Mouse (Mus musculus) skeletal muscle tissue, adult 2 months (tissue): Measurements from ENCODE around the gene Hist1h2ao.
"Not testable (repeated sequence)": the region's sequence is repeated elsewhere in the genome, so short reads cannot be mapped to it uniquely, and the experiment has no call there.

ENCODE experiments used
- DNase-seq: peaks from one replicate; pipeline ENCODE4 v3.0.0-alpha.2; 2012; ENCODE audit warnings: low read depth, low spot score

The Hist1h2ao gene

DNA sequence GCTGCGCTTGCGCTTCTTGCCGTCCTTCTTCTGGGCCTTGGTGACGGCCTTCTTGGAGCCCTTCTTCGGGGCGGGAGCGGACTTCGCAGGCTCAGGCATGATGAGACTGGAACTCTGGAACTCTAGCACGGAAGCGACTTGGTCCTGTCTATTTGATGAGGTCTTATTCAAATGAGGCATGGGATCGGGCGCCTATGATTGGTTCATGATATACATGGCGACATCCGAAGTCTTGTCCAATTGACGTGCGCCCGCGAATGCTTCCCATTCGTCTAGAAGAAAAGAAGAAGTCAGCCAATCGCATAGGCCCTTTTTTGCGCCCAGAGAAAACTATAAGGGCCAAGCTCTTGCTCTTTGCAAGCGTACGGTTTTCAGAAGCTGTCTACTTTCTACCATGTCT lies at the start of gene Hist1h2ao, which contains the start of gene Hist1h2bq:
Hist1h2ao (plus strand) TSS at position 393 of the 400 bp plus-strand sequence.
Hist1h2bq (minus strand) TSS at position 125 of the 400 bp plus-strand sequence.
- DNase-seq = not testable (repeated sequence)

DNA sequence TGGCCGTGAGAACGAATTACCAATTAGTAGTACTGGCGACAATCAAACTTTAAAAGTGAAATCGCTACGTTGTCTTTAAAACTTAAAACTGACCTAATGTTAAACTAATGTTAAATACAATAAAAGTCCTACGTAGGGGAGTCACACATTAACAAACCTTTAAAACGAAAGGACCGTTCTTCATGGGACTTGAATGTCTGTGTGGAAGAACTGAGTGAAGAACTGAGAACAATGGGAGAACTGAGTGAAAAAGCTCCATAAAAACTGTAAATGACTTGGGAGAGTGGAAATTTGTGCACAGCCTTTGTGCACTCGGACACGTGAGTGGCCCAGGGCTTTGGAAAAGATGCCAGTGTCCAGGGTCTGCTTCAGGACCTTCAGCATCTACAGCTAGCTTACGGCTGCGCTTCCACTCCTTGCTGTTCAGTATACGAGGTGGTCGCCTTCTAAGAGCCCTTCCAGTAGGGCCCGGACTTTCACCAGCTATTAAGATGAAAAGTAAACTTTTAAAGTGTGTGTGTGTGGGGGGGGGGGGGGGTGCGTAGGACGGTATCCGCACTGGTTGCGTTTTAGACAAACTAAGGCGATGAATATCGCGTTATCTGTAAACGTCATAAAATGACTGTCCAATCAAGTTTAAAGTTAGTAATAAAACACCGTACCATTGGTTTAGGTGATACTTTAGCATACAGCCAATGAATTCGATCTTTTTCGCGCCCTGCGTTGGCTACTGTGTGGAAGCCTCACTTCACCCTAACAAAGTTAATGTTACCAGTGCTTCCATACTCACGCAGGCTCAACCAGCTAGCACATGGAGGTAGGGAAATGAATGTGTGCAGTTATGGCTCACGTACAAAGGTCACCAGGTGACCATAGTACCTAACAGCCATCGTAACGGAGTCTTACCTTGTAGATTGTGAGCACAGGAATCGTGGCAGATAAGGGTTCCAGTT lies 31.2 kb upstream of the Hist1h2ao start:
- peak; percentile 87 for DNase-seq

DNA sequence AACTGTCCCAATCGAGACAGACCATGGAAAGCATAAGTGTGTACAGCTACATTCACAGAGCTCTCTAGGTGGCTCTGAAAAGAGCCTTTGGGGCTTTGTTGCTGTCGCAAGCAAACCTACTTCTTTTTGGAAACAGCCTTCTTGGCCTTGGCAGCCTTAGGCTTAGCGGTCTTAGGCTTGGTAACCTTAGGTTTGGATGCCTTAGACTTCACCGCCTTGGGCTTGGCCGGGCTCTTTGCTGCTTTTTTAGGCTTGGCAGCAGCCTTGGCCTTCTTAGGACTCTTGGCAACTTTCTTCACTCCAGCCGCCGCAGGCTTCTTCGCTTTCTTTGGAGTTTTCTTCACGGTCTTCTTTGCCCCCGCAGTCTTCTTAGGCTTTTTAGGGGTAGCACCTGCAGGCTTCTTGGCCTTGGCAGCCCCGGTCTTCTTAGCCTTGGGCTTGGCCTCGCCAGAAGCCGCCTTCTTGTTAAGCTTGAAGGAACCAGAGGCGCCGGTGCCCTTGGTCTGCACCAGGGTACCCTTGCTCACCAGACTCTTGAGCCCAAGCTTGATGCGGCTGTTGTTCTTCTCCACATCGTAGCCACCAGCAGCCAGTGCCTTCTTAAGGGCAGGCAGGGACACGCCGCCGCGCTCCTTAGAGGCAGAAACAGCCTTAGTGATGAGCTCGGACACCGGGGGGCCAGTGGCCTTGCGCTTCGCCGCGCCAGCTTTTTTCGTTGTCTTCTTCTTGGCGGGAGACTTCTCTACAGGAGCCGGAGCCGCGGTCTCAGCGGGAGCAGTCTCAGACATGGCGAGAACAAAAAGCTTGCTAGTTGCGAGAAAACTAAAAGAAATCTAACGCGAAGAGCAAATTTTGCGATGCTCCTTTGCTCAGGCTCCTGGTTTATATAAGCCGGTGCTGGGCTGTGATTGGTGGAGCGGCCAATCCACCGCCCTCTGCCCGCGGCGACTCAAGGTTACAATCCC lies 30.2 kb upstream of the Hist1h2ao start, which contains the start of gene Hist1h1b:
Hist1h1b (minus strand) TSS at position 859 of the 965 bp plus-strand sequence.
- DNase-seq = peak; percentile 54

DNA sequence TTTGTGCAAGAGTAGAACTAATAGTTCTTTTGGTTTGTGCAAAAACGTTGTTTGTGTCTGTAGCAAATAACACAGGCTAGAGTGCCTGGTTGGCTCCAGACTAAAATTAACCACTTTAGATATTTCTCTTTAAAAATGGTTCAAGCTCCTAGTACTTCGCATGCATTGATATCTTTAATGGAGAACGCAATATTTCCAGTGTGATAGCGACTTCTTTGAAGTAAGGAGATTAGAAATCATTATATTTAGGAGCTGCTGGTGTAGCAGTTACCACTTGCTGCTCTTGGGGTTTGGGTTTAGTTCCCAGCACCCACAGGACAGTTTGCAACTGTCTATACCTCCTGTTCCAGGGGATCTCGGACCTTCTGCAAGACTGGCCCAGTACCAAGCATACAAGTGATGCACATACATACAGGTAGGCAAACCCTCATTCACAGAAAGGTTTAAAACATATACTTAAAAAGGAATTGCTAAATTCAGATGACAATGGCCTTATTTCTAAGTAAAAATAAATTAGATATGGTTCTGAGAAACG lies 29.2 kb upstream of the Hist1h2ao start:
- no peak for DNase-seq

DNA sequence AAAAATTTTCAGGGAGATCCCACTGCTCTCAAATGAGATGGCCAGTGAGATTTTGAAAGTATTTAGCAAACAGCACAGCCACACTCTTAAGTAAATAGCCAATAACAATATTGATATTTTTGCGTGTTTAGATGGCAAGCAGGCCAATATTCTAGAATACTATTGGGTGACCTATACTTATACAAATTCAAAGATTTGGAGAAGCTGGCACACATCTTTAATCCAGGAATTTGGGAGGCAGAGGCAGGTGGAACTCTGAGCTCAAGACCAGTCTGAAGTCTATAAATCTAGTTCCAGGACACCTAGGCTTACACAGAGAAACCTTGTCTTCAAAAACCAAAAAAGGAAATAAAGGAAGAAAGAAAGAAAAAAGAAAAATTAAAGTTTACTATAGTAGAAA lies 28.6 kb upstream of the Hist1h2ao start:
- DNase-seq = no peak

DNA sequence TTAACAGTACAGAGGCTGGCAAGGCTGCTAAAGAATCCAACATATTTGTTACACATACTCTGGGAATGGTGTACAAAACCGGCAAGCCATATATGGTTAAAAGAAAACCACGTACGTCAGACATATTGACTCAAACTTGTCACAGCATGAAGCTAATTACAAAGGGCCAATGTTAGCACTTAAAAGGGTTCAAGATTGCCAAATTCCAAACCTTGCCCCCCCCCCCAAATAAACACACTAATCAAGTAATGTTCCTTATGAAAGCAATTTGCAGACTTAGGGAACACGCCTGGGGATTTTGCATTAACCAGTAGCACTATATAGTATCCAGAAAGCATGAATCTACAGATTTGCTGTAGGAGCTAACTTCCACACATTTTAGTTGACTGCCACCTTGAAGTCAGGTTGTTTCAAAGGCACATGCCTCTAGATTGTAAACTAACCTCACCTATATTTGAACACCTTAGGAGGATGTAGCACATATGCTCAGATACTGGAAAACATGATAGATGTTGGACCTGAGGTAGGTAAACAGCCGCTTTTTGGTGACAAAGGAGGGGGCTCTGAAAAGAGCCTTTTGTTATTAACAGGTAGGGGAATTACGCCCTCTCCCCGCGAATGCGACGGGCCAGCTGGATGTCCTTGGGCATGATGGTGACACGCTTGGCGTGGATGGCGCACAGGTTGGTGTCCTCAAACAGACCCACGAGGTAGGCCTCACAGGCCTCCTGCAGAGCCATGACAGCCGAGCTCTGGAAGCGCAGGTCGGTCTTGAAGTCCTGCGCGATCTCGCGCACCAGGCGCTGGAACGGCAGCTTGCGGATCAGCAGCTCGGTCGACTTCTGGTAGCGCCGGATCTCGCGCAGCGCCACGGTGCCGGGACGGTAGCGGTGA lies 27.7 kb upstream of the Hist1h2ao start:
- not testable (repeated sequence) for DNase-seq

DNA sequence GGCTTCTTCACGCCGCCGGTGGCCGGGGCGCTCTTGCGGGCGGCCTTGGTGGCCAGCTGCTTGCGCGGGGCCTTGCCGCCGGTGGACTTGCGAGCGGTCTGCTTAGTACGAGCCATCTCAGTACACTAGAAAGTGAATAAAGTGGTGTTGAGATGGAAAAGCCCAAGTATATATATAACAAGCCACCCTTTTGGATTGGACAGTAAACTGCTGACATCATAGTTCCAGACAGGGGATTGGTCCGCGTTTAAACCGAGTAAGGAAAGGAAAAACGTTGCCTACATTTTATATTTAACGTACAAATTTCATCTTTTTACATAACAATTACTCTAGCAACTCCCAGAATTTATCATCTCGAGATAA lies 27.0 kb upstream of the Hist1h2ao start, which contains the start of gene Hist1h3i:
Hist1h3i (minus strand) TSS at position 116 of the 363 bp plus-strand sequence.
- DNase-seq = peak; percentile 85

DNA sequence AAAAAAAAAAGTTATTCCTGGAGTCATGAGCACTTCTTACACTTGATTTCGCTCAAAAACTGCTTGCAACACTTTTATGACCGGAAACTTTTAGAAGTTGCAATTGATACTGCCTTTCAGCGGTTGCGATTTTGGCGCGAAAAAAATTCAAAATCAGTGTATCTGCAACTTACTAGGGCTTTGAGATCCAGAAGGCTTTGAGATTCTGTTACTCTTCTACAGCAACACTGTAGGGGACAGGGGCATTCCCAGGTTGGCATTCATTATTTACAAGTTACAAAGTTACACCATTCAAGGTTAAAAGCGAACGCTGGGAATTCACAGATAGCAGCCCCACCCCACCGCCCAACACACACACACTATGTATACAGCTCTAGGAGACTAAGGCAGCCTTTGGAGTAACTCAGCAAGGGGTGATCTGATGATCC lies 26.5 kb upstream of the Hist1h2ao start:
- DNase-seq = no peak

DNA sequence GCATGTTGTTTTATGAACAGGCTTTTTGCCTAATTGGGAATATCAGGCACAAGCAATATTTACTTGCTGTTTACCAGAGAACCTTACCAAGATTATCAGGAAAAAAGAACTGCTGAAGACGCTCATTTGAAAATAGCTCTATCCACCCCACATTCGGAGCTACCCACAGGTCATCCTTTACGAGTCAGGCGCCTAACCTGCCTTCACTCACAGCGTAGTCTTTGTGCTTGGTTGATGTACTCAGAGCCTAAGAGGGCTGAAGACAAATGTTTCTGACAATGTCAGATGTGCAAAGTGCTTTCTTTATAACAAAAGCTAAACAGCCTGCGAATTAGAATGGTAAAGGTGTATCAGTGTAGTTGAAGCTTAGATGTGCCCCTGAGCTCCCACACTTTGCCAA lies 26.0 kb upstream of the Hist1h2ao start:
- no peak for DNase-seq

DNA sequence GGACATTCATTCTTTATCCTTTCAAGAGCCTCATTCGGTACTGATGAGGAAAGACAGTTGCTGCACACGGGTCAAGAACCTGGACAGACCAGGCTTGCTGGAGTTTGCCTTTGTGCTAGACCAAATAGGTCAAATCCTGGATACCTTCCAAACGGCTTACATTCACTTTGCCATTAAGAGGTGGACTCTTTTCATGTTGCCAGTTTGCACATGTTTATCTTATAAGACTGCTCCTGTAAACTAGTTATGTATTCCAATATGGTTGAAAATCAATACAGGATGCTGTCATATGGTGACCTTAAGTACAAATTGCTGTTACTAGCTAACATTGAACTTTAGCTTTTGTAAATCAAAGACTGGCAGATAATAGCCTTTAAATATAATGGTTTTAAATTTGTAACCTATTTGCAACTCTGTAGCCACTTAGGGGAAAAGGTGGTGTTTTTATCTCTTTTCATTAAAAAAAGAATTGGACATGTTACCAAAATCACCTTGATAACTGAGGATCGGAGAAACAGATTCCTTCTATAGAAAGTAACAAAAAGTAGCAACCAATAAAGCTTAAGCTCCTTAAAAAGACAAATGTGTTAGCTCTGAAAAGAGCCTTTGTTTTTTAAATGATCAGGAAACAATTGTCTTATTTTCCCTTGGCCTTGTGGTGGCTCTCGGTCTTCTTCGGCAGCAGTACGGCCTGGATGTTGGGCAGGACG lies 23.9 kb upstream of the Hist1h2ao start:
- DNase-seq = no peak

DNA sequence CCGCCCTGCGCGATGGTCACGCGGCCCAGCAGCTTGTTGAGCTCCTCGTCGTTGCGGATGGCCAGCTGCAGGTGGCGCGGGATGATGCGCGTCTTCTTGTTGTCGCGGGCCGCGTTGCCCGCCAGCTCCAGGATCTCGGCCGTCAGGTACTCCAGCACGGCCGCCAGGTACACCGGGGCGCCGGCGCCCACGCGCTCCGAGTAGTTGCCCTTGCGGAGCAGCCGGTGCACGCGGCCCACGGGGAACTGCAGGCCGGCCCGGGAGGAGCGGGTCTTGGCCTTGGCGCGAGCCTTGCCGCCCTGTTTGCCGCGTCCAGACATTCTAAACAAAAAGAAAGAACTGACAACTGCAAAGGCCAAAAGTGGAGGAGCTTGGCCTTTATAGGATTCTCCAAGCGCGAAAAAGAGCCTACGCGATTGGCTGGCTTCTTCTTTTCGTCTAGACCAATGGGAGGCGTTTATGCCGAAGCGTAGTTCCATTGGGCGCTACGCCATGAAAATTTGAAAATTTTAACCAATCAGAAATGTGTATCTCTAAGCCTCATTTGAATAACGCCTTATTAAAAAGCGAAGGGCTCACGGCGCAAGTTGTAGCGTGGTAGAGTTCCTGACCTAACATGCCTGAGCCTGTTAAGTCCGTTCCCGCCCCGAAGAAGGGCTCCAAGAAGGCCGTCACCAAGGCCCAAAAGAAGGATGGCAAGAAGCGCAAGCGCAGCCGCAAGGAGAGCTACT lies 23.2 kb upstream of the Hist1h2ao start, which contains the start of the genes Hist1h2an and Hist1h2bp:
Hist1h2an (minus strand) TSS at position 320 of the 731 bp plus-strand sequence.
Hist1h2bp (plus strand) TSS at position 563 of the 731 bp plus-strand sequence.
- peak; percentile 98 for DNase-seq

DNA sequence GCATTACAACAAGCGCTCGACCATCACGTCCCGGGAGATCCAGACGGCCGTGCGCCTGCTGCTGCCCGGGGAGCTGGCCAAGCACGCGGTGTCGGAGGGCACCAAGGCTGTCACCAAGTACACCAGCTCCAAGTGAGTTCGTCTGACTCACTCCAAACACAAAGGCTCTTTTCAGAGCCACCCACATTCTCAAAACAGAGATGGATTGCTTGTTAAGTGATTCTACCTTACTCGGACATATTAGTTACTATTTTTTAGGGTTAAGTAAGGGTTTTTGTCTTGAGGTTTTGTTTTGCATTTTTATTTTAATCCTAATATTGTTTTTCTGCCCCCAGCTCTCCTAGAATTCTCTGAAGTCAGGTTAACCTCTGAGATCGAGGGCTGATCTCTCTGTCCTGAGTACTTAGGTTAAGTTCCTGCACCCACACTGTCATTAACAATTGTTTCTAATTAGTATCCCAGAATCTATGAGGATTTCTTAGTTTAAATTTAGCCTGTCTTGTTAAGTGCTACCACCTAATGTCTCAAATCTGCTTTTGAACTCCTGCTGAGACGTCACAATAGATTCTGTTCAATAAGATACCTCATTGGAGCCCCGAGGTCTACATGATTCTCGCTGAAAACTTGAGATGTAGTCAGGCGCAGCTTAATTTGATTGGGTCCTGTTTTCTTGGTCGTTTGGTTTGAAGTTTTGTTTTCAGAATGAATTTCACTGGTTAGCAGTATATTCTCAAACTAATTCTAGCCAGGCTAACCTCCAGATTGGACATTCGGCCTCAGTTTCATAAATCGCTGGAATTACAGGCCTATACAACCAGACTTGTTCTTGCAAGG lies 22.3 kb upstream of the Hist1h2ao start:
- DNase-seq = no peak

DNA sequence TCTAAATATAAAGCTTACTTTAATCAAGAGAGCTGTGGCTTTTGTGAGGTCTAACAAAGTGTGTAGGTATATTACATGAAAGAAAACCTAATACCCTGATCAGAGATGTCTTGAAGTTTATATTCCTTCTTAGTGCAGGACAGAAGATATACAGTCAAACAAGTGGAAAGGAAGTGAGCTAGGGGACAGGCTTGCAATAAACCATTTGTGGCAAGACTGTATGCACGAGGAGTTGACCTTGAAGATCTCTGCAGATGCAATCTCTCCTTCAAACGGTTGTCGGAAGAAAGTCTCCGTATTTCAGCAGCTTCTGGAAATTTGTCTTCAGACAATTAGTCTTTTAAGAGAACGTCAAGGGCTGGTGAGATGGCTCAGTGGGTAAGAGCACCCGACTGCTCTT lies 20.3 kb upstream of the Hist1h2ao start:
- DNase-seq = no peak

DNA sequence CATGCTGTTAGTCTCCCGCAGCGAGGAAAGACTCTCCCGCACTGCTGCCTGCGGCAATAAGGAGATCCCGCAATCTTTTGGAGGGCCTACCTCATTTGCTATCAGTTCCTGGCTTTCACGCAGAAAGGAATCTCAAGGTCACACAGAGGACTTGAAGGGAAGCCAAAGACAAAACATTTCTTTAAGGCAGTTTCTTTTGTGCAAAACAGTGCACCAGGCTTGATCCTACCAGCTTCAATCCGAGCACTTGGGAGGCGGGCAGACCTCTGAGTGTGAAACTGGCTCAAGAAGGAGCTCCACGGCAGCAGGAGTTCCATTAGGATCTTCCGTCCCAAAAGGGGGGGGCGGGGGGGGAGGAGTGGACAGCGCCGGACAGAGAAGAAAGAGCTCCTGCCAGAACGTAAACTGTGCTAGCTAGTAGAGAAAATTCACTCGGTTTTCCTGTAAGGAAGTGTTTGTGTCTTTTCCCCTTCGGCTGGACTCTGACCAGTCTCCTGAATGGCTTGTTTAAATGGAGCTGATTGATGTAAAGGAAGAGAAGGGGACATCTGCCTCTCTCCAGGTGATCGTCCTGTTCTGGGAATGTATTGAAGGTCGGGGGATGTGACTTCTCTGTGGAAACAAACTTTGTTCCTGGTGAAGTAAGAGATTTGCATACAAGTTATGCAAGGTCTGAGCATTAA lies 19.5 kb upstream of the Hist1h2ao start:
- DNase-seq = no peak

DNA sequence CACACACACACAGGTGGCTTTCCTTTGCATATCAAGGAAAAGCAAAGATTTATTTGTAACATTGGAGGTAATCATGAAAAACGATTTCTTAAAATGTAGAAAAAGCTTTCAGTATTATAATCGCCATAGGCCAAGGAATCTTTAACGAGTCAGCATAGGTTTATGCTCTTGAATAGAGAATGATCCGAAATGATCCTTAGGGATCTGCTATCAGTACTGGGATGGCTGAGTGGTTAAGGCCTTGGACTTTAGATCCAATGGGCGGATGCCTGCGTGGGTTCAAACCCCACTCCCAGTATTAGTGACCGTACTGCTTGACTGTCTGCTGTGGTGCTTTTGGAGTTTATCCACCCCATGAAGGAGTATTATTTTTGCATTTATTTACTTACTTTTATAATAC lies 14.7 kb upstream of the Hist1h2ao start:
- DNase-seq = no peak

DNA sequence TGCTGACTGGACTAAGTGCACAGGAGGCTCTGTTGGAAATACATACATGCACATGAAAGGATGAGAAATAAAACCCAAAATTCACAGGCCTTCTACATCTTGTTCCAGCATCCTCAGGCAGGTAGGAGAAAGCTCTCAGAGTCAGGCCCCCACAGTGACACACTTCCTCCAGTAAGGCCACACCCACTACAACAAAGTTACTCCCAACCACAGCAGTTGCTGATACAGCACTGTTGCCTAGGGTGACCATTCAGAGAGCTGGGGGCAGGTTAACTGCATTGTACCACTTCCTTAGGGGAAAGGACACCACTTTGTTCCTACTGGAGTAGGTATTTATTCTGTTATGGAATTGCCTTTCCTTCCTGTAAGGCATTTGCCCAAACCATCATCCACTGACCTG lies 13.1 kb upstream of the Hist1h2ao start:
- DNase-seq = not testable (repeated sequence)

DNA sequence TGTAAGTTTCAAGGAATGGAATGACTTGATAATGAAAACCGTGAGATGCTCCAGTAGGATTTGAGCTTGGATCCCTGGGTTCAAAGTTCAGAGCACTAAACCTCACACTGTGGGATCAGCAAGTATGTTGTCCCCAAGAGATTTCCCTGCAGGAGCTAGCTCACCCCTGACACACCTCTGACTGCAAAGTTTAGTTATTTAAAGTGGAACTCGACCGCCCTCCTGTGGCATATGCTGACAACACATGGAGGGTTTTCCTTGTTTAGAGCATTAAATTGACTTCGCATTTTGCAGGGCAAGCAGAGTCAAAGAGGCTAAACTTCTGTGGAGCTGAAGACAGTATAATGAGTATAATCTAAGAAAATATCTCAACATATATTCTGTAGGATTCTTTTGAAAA lies 7.2 kb upstream of the Hist1h2ao start:
- DNase-seq = not testable (repeated sequence)
